1 mouse cellular context compared by ENCODE assay signal in genomic region chr3:96690298-96690697, GRCm38 (mm10).
A peak's percentile ranks its signal among the peaks of the same experiment; 100 is the strongest.
TF ChIP-seq lines count a peak whose summit lies in the region.

No protein-coding gene starts in this region.

TF ChIP-seq in MEL, 35 proteins besides CTCF, POLR2A, EP300 and RAD21:
- TF ChIP-seq ETS1 (IDR thresholded peaks at IDR 0.05; ENCODE audit: low read depth, low read length) (no peak), SMC3 (IDR thresholded peaks at IDR 0.05; ENCODE audit: low read depth, low read length) (peak; percentile 49), ZC3H11A (IDR thresholded peaks at IDR 0.05; ENCODE audit: low read depth, low read length) (0 out of 2 replicates have a peak, but pooled peaks have one; percentile 8), GABPA (IDR thresholded peaks at IDR 0.05; ENCODE audit: low read depth, low read length) (no peak), MYC (IDR thresholded peaks at IDR 0.05; ENCODE audit: low read depth, low read length) (0 out of 2 replicates have a peak, but pooled peaks have one; percentile 41), TBP (IDR thresholded peaks at IDR 0.05; ENCODE audit: low read depth, low read length) (no peak), MXI1 (IDR thresholded peaks at IDR 0.05; ENCODE audit: low read depth, low read length) (0 out of 2 replicates have a peak, but pooled peaks have one; percentile 33), KAT2A (conservative IDR thresholded peaks at IDR 0.05; ENCODE audit: low read depth, low read length) (no peak), ELF1 (IDR thresholded peaks at IDR 0.05; ENCODE audit: low read depth, low read length) (no peak), CHD1 (IDR thresholded peaks at IDR 0.05; ENCODE audit: low read depth, low read length) (no peak), MAZ (IDR thresholded peaks at IDR 0.05; ENCODE audit: low read depth, low read length) (0 out of 2 replicates have a peak, but pooled peaks have one; percentile 28), SIN3A (IDR thresholded peaks at IDR 0.05; ENCODE audit: low read length) (0 out of 2 replicates have a peak, but pooled peaks have one; percentile 30)
